Mouse (Mus musculus) ES-Bruce4 (cell line): ENCODE data around the gene Dppa5a.

Experiments used
- CTCF ChIP-seq: IDR thresholded peaks from one replicate; pipeline ENCODE4 v1.8.1; 2011; ENCODE audit warnings: low read depth, low read length
- EP300 ChIP-seq: IDR thresholded peaks from 2 replicates; pipeline ENCODE4 v1.6.1; 2011; ENCODE audit warnings: low read depth, low read length; ENCODE audit not compliant: insufficient read depth

DNA sequence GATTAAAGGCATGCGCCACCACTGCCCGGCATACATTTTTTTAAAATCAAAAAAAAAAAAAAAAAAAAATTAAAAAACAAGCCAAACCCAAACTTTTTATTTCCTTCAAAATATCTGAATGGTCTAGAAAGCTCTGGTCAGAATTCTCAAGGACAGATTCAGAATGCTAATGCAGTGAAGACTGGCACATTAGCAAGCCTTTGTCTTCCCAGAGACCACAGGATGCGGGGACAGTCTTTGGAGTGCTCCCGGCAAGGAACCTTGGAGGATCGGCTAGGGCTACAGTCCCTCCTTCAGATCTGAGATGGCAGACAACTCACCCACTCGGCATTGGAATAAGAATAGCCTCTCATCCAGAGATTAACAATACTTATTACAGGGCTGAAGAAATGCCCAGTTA, 3.3 kb downstream of the Dppa5a start:
- TF ChIP-seq EP300 (peak; percentile 99), CTCF (no peak)
